Mouse (Mus musculus): Measurements from ENCODE around the gene 9430015G10Rik.
"Not testable (repeated sequence)": the region's sequence is repeated elsewhere in the genome, so short reads cannot be mapped to it uniquely, and the experiment has no call there.

The 9430015G10Rik gene

GRCm38 (mm10) chr4:156097770-156098366, 11.9 kb upstream of the 9430015G10Rik start:
- DNase-seq (ENCODE audit: low read depth, low spot score), result no peak

- no peak for DNase-seq (ENCODE audit: low read depth, low spot score)
These were observed 10.4 kb upstream of the 9430015G10Rik start for GRCm38 (mm10) chr4:156099427-156099826.

- DNase-seq (ENCODE audit: low read depth, low spot score), result no peak
These were observed 9.3 kb upstream of the 9430015G10Rik start for GRCm38 (mm10) chr4:156100501-156100900.

GRCm38 (mm10) chr4:156101481-156101903, 8.3 kb upstream of the 9430015G10Rik start:
- DNase-seq (ENCODE audit: low read depth, low spot score), result peak; percentile 17

- DNase-seq (ENCODE audit: low read depth, low spot score), result no peak
These were observed 6.4 kb upstream of the 9430015G10Rik start for GRCm38 (mm10) chr4:156103342-156103741.

GRCm38 (mm10) chr4:156108606-156109546, 906 bp upstream of the 9430015G10Rik start:
- peak; percentile 56 for DNase-seq (ENCODE audit: low read depth, low spot score)

- no peak for DNase-seq (ENCODE audit: low read depth, low spot score)
These were observed 14.3 kb downstream of the 9430015G10Rik start for GRCm38 (mm10) chr4:156124077-156124476.

- no peak for DNase-seq (ENCODE audit: low read depth, low spot score)
These were observed 15.6 kb downstream of the 9430015G10Rik start for GRCm38 (mm10) chr4:156125393-156125792.

- no peak for DNase-seq (ENCODE audit: low read depth, low spot score)
These were observed 17.1 kb downstream of the 9430015G10Rik start for GRCm38 (mm10) chr4:156126841-156127240.

GRCm38 (mm10) chr4:156128746-156129145, 19.0 kb downstream of the 9430015G10Rik start:
- no peak for DNase-seq (ENCODE audit: low read depth, low spot score)

- no peak for DNase-seq (ENCODE audit: low read depth, low spot score)
These were observed 20.7 kb downstream of the 9430015G10Rik start, which contains the start of gene Rnf223 for GRCm38 (mm10) chr4:156130436-156130835. Rnf223 (plus strand) TSS chr4:156130513.

- DNase-seq (ENCODE audit: low read depth, low spot score), result no peak
These were observed 21.2 kb downstream of the 9430015G10Rik start for GRCm38 (mm10) chr4:156130940-156131339.

GRCm38 (mm10) chr4:156133334-156133733, 23.6 kb downstream of the 9430015G10Rik start:
- DNase-seq (ENCODE audit: low read depth, low spot score), result no peak

- no peak for DNase-seq (ENCODE audit: low read depth, low spot score)
These were observed 24.3 kb downstream of the 9430015G10Rik start for GRCm38 (mm10) chr4:156133943-156134605.

- no peak for DNase-seq (ENCODE audit: low read depth, low spot score)
These were observed 25.3 kb downstream of the 9430015G10Rik start for GRCm38 (mm10) chr4:156135112-156135511.

- DNase-seq (ENCODE audit: low read depth, low spot score), result no peak
These were observed 26.0 kb downstream of the 9430015G10Rik start for GRCm38 (mm10) chr4:156135801-156136200.

GRCm38 (mm10) chr4:156136285-156137100, 26.7 kb downstream of the 9430015G10Rik start:
- no peak for DNase-seq (ENCODE audit: low read depth, low spot score)

GRCm38 (mm10) chr4:156150887-156151286, 41.1 kb downstream of the 9430015G10Rik start:
- DNase-seq (ENCODE audit: low read depth, low spot score), result not testable (repeated sequence)

- no peak for DNase-seq (ENCODE audit: low read depth, low spot score)
These were observed 45.0 kb downstream of the 9430015G10Rik start for GRCm38 (mm10) chr4:156154771-156155170.

- no peak for DNase-seq (ENCODE audit: low read depth, low spot score)
These were observed 56.7 kb downstream of the 9430015G10Rik start for GRCm38 (mm10) chr4:156166477-156166876.

GRCm38 (mm10) chr4:156168611-156169010, 58.8 kb downstream of the 9430015G10Rik start:
- DNase-seq (ENCODE audit: low read depth, low spot score), result no peak
